In genomic region chr14:21812590-21813162, GRCm38 (mm10) we compare ENCODE assay signal across 8 mouse cellular contexts. TPM values are rescaled to one million over a fixed set of nuclear protein-coding genes. Genes with fewer than 3 reads are reported as not detected.
DNase-seq lines count a peak whose midpoint lies in the region; ATAC-seq and TF ChIP-seq lines count a peak whose summit lies in the region.

No protein-coding gene starts in this region.

- H3K79me3 ChIP-seq in C2C12 (ENCODE audit: low read depth), result no peaks in the 10 kb centered on the region

- peaks cover 10% of the 10 kb centered on the region for H3K4me1 ChIP-seq in intestine, embryonic 16.5 days (ENCODE audit: control insufficient read depth, insufficient read depth, low read length)
- H3K4me1 ChIP-seq in liver, embryonic 13.5 days (replicated peaks), result peaks cover 52% of the 10 kb centered on the region

- peak; percentile 94 for ATAC-seq in cerebellum, adult (ENCODE audit: insufficient number of reproducible peaks, low FRiP score, low TSS enrichment)
- ATAC-seq in intestine, embryonic 16.5 days, result peak; percentile 43; the same call in 1 of the 2 replicates
- peak; percentile 71 for ATAC-seq in liver, embryonic 13.5 days (ENCODE audit: low read depth)

- H3K4me3 ChIP-seq in C2C12 (ENCODE audit: insufficient read depth, poor library complexity, severe bottlenecking), result no peak overlapping the region
- H3K4me3 ChIP-seq in intestine, embryonic 16.5 days (ENCODE audit: low read length), result no peak overlapping the region
- no peak overlapping the region for H3K4me3 ChIP-seq in liver, embryonic 13.5 days (replicated peaks)

- no peaks in the 10 kb centered on the region for H3K27me3 ChIP-seq in C2C12 (ENCODE audit: control insufficient read depth, insufficient read depth, insufficient read length)
- no peaks in the 10 kb centered on the region for H3K27me3 ChIP-seq in intestine, embryonic 16.5 days (replicated peaks; ENCODE audit: control insufficient read depth, insufficient read depth, low read length)
- no peaks in the 10 kb centered on the region for H3K27me3 ChIP-seq in liver, embryonic 13.5 days

- 27% methylated on average over 14 of the region's 14 CpGs for WGBS in intestine, embryonic 16.5 days
- WGBS in liver, embryonic 13.5 days (ENCODE audit: insufficient replicate concordance), result 17% methylated on average over 14 of the region's 14 CpGs

- no peak overlapping the region for H3K27ac ChIP-seq in intestine, embryonic 16.5 days (ENCODE audit: low read length)
- 0 out of 2 replicates have a peak overlapping the region, but pooled peaks have one; percentile 21 for H3K27ac ChIP-seq in liver, embryonic 13.5 days

- peak; percentile 45 for TF ChIP-seq CTCF in C2C12 (IDR thresholded peaks at IDR 0.05; ENCODE audit: control insufficient read depth, insufficient read depth, insufficient read length)

- H3K4me2 ChIP-seq in intestine, embryonic 16.5 days (ENCODE audit: low read depth, low read length), result no peak overlapping the region
- peak overlapping the region; percentile 47 for H3K4me2 ChIP-seq in liver, embryonic 13.5 days

- DNase-seq in ES-CJ7 (ENCODE audit: low read depth, low spot score), result peak; percentile 88
- DNase-seq in gastrocnemius, postnatal 10 days, result peak; percentile 67
- peak; percentile 67 for DNase-seq in liver, embryonic 13.5 days
- peak; percentile 49 for DNase-seq in retina, adult 2 months (ENCODE audit: low read depth, low spot score)
- no peak for DNase-seq in Muller cell, postnatal 12 days (ENCODE audit: inconsistent ontology term)

- H3K9me3 ChIP-seq in intestine, embryonic 16.5 days (ENCODE audit: control insufficient read depth, low read length), result no peaks in the 10 kb centered on the region
- H3K9me3 ChIP-seq in liver, embryonic 13.5 days (replicated peaks), result no peaks in the 10 kb centered on the region

- no peaks in the 10 kb centered on the region for H3K36me3 ChIP-seq in C2C12 (ENCODE audit: control insufficient read depth, insufficient read depth)
- H3K36me3 ChIP-seq in intestine, embryonic 16.5 days (ENCODE audit: control insufficient read depth, insufficient read depth, low read length), result no peaks in the 10 kb centered on the region
- H3K36me3 ChIP-seq in liver, embryonic 13.5 days, result no peaks in the 10 kb centered on the region

- no peaks in the 10 kb centered on the region for H3K79me2 ChIP-seq in C2C12 (ENCODE audit: control insufficient read depth, insufficient read depth)

- no peak overlapping the region for H3ac ChIP-seq in C2C12 (ENCODE audit: control insufficient read depth, insufficient read length, low read depth)

- no peak overlapping the region for H3K9ac ChIP-seq in intestine, embryonic 16.5 days (ENCODE audit: low read depth, low read length)
- H3K9ac ChIP-seq in liver, embryonic 13.5 days, result peak overlapping the region; percentile 39

TF ChIP-seq in C2C12, 6 proteins besides CTCF, POLR2A, EP300 and RAD21:
- no peak for TF ChIP-seq FOSL1 (IDR thresholded peaks at IDR 0.05; ENCODE audit: insufficient read depth, low read length, poor library complexity, severe bottlenecking)
- TF ChIP-seq MYOD1 (IDR thresholded peaks at IDR 0.05; ENCODE audit: control insufficient read depth, insufficient read length, low read depth), result no peak
- no peak for TF ChIP-seq USF1 (IDR thresholded peaks at IDR 0.05; ENCODE audit: low read depth)

RNA-seq across cellular contexts. Expression of gene Vdac2, which starts 12.4 kb away (rescaled TPM):
- polyA plus RNA-seq in C2C12 (2012; fragmentation: generic; extraction: Trizol), result 242 TPM
- total RNA-seq in gastrocnemius, postnatal 10 days (2021), result 100 to 1,000 TPM; 308 to 335 TPM
- 410 and 422 TPM in 2 replicates for polyA plus RNA-seq in intestine, embryonic 16.5 days (2015; fragmentation: Nextera tagmentation; extraction: Ambion mirVana)
- polyA plus RNA-seq in liver, embryonic 13.5 days (2015; fragmentation: Nextera tagmentation; extraction: Ambion mirVana), result 173 and 189 TPM in 2 replicates

RNA-seq across cellular contexts. Expression of gene Comtd1, which starts 36.1 kb away (rescaled TPM):
- 45.5 TPM for polyA plus RNA-seq in C2C12 (2012; fragmentation: generic; extraction: Trizol)
- total RNA-seq in gastrocnemius, postnatal 10 days (2021), result 10 to 100 TPM; 10.3 to 11.1 TPM
- 88.2 and 89.1 TPM in 2 replicates for polyA plus RNA-seq in intestine, embryonic 16.5 days (2015; fragmentation: Nextera tagmentation; extraction: Ambion mirVana)
- polyA plus RNA-seq in liver, embryonic 13.5 days (2015; fragmentation: Nextera tagmentation; extraction: Ambion mirVana), result 30.6 and 34.1 TPM in 2 replicates

Comparison
In these comparisons a context has a peak if more than half of its experiments do, and no peak if none do; other contexts are left out.
1. ATAC-seq: peak in every context shown above with its lines; median percentile 94 in cerebellum, adult; 71 in liver, embryonic 13.5 days; 43 in intestine, embryonic 16.5 days.